Mouse (Mus musculus) right cerebral cortex, postnatal 36 days (tissue): ENCODE data around the gene Fat3.

Source experiments
- DNase-seq, 2 experiments: peaks; one replicate each; pipeline ENCODE4 v3.0.0; 2022; ENCODE audit warnings: low spot score in 2 of 2, mixed read lengths in 1 of 2

The Fat3 gene

GRCm38 (mm10) chr9:16144684-16145083 is 356.4 kb downstream of the Fat3 start:
- DNase-seq, result no peak

- no peak for DNase-seq
Measured at GRCm38 (mm10) chr9:16139300-16139699, 361.8 kb downstream of the Fat3 start.

- no peak for DNase-seq
Measured at GRCm38 (mm10) chr9:16133098-16133497, 368.0 kb downstream of the Fat3 start.

GRCm38 (mm10) chr9:16132594-16132993 is 368.5 kb downstream of the Fat3 start:
- DNase-seq, result no peak

- DNase-seq, result no peak
Measured at GRCm38 (mm10) chr9:16121756-16122155, 379.3 kb downstream of the Fat3 start.

- DNase-seq, result no peak
Measured at GRCm38 (mm10) chr9:16114821-16115485, 386.1 kb downstream of the Fat3 start.

GRCm38 (mm10) chr9:16113936-16114642 is 387.0 kb downstream of the Fat3 start:
- peak; percentile 83 to 89 for DNase-seq

- DNase-seq, result no peak
Measured at GRCm38 (mm10) chr9:16107900-16108299, 393.2 kb downstream of the Fat3 start.

GRCm38 (mm10) chr9:16107386-16107785 is 393.7 kb downstream of the Fat3 start:
- no peak for DNase-seq

- no peak for DNase-seq
Measured at GRCm38 (mm10) chr9:16098553-16098952, 402.5 kb downstream of the Fat3 start.

- DNase-seq, result no peak
Measured at GRCm38 (mm10) chr9:16093047-16093668, 407.9 kb downstream of the Fat3 start.

- no peak for DNase-seq
Measured at GRCm38 (mm10) chr9:16092051-16092967, 408.8 kb downstream of the Fat3 start.

- DNase-seq, result no peak
Measured at GRCm38 (mm10) chr9:16079292-16079691, 421.8 kb downstream of the Fat3 start.

GRCm38 (mm10) chr9:16074664-16075063 is 426.4 kb downstream of the Fat3 start:
- DNase-seq, result no peak

- DNase-seq, result no peak
Measured at GRCm38 (mm10) chr9:16074116-16074515, 427.0 kb downstream of the Fat3 start.

GRCm38 (mm10) chr9:16063447-16063846 is 437.6 kb downstream of the Fat3 start:
- no peak for DNase-seq

GRCm38 (mm10) chr9:16062472-16062871 is 438.6 kb downstream of the Fat3 start:
- DNase-seq, result no peak

GRCm38 (mm10) chr9:16046686-16047085 is 454.4 kb downstream of the Fat3 start:
- DNase-seq, result no peak

GRCm38 (mm10) chr9:16037375-16037774 is 463.7 kb downstream of the Fat3 start:
- DNase-seq, result no peak

- DNase-seq, result peak; percentile 32 to 51
Measured at GRCm38 (mm10) chr9:16036346-16036745, 464.7 kb downstream of the Fat3 start.

- DNase-seq, result no peak
Measured at GRCm38 (mm10) chr9:16029715-16030285, 471.3 kb downstream of the Fat3 start.
